Mouse (Mus musculus): ENCODE measurements around the gene Gpr61. TPM values are rescaled to one million over a fixed set of nuclear protein-coding genes. Genes with fewer than 3 reads are reported as not detected.

Gpr61 gene
- total RNA-seq (2021): 10 to 100 TPM; 18.4 to 22.3 TPM
- long read RNA-seq, experiment 1, transcript Gpr61-201 (2 exons, 3,686 nt): major isoform, 6 of 9 reads
- long read RNA-seq, experiment 1, partial matches to known transcripts: 0 of 9 reads
- long read RNA-seq, experiment 1, other reads (novel, unspliced or antisense): 1 of 9 reads
- long read RNA-seq, experiment 2, partial matches to known transcripts: 1 of 4 reads
- long read RNA-seq, experiment 2, other reads (novel, unspliced or antisense): 0 of 4 reads

- peak; percentile 72 to 80 for DNase-seq (ENCODE audit: low spot score in 2 of 2)
These were observed at the start of gene Gpr61 for GRCm38 (mm10) chr3:108154656-108155055. TSS of gene Gpr61 (minus strand) at chr3:108154882.

GRCm38 (mm10) chr3:108204470-108204869 lies 49.8 kb upstream of the Gpr61 start:
- no peak for DNase-seq (ENCODE audit: low spot score in 2 of 2)

- DNase-seq (ENCODE audit: low spot score in 2 of 2): peak; percentile 78 to 88
These were observed 49.1 kb upstream of the Gpr61 start for GRCm38 (mm10) chr3:108203621-108204325.

- DNase-seq (ENCODE audit: low spot score in 2 of 2): no peak
These were observed 48.5 kb upstream of the Gpr61 start for GRCm38 (mm10) chr3:108203212-108203611.

GRCm38 (mm10) chr3:108202506-108202905 lies 47.8 kb upstream of the Gpr61 start:
- no peak for DNase-seq (ENCODE audit: low spot score in 2 of 2)

GRCm38 (mm10) chr3:108200329-108201323 lies 45.9 kb upstream of the Gpr61 start, which contains the start of gene Cyb561d1:
TSS of gene Cyb561d1 (minus strand) at chr3:108201212.
- DNase-seq (ENCODE audit: low spot score in 2 of 2): peak; percentile 82 to 91

- DNase-seq (ENCODE audit: low spot score in 2 of 2): no peak
These were observed 44.5 kb upstream of the Gpr61 start for GRCm38 (mm10) chr3:108199231-108199630.

GRCm38 (mm10) chr3:108197066-108197497 lies 42.4 kb upstream of the Gpr61 start:
- DNase-seq (ENCODE audit: low spot score in 2 of 2): peak; percentile 81 to 90

- no peak for DNase-seq (ENCODE audit: low spot score in 2 of 2)
These were observed 41.4 kb upstream of the Gpr61 start for GRCm38 (mm10) chr3:108195941-108196590.

GRCm38 (mm10) chr3:108195287-108195686 lies 40.6 kb upstream of the Gpr61 start:
- DNase-seq (ENCODE audit: low spot score in 2 of 2): no peak

- DNase-seq (ENCODE audit: low spot score in 2 of 2): no peak
These were observed 39.0 kb upstream of the Gpr61 start for GRCm38 (mm10) chr3:108193686-108194085.

GRCm38 (mm10) chr3:108189897-108190296 lies 35.2 kb upstream of the Gpr61 start:
- DNase-seq (ENCODE audit: low spot score in 2 of 2): no peak

GRCm38 (mm10) chr3:108188716-108189490 lies 34.2 kb upstream of the Gpr61 start:
- peak in 1 of 2 experiments; percentile 1 for DNase-seq (ENCODE audit: low spot score in 2 of 2)

GRCm38 (mm10) chr3:108187111-108187795 lies 32.6 kb upstream of the Gpr61 start:
- peak in 1 of 2 experiments; percentile 6 for DNase-seq (ENCODE audit: low spot score in 2 of 2)

GRCm38 (mm10) chr3:108186098-108187047 lies 31.7 kb upstream of the Gpr61 start, which contains the start of gene Amigo1:
TSS of gene Amigo1 (plus strand) at chr3:108186335.
- DNase-seq (ENCODE audit: low spot score in 2 of 2): peak; percentile 57 to 60

GRCm38 (mm10) chr3:108185460-108186097 lies 30.9 kb upstream of the Gpr61 start:
- no peak for DNase-seq (ENCODE audit: low spot score in 2 of 2)

- DNase-seq (ENCODE audit: low spot score in 2 of 2): no peak
These were observed 30.1 kb upstream of the Gpr61 start for GRCm38 (mm10) chr3:108184742-108185141.

GRCm38 (mm10) chr3:108180514-108180913 lies 25.8 kb upstream of the Gpr61 start:
- no peak for DNase-seq (ENCODE audit: low spot score in 2 of 2)
